Mouse (Mus musculus): ENCODE results near the gene Abhd2.

Abhd2 gene

DNA sequence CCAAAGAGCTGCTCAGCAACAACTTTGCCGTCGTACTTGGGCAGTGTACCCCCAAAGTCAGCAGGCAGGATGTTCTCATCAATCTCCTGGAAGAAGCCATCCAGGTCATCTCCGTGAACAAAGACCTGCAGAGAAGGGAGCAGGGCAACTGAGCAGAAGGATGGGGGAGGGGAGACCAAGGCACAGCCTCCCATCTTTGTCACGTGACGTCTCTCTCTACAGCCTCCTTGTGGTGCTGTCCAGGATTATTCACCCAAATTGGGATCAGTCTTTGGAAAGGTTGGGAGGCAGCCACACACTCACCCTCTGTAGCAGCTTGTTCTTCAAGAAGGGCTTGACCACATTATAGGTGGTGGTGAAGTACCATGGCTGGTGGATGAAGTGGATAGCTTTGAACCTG, 102.6 kb downstream of the Abhd2 start:
- peak; percentile 84 for DNase-seq (ENCODE audit: low read depth, low spot score)

DNA sequence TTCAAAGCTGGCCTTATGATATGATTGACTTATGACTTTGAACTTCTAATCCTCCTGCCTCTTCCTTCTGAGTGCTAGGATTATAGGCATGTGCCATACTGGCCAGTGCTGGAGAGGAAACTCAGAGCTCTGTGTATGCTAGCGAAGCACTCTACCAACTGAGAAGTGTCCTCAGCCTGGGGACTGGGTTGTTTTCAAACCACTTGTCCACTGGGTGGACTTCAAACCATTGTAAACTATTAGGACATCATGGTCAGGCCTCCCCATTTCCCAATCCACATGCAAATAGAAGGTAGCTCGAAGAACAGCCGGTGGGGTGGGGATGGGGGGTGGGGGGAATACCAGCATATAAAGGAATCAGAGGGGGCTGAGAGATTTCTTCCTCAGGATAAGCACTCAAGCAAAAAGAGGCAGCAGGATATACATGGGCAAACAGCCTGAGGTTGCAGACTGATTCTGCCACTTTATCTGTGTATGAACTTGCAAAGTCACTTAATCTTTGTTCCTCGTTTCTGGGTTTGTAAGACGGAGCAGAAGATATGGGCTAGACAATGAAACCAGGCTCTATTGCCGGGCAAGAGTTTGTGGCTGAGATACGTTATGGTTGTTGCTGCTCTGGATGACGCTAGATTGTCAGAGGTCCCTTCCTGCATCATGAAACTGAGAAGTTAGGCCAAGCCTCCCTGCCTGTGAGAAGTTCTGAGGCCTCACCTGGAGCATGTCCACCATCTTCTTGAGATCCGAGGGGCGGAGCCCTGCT, 103.7 kb downstream of the Abhd2 start:
- no peak for DNase-seq (ENCODE audit: low read depth, low spot score)

DNA sequence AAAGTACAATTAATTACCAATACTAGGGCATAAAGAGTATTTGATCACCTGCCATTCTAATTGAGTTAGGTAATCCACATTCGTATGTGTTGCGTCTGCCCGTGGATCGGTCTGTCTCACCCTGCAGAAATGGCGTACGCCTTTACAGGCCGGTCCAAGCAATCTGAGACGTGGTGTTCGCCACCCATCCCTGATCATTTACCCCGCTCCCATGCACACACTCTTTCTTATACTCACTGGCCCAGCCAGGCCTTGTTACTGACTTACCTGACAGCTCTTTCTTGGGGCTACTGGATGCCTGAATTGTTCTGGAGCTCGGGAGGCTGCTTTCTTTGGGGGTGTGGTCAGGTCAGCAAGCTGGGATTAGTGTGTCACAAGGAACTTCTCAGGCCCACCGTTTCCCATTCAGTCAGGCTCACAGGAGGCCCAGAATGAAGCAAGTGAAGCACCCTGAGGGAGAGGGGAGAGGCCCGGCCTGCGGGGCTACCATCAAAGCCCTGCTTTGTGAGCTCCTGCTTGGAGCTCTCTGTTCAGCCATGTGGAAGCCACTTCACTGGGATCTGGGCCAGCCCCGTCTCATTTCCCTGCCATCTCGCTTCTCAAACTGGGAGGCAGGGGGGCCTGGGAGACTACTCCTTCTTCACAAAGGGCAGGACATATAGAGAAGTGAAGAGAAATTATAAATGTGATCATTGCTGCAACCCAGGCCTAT, 113.6 kb downstream of the Abhd2 start, which contains the start of gene Rlbp1:
Rlbp1 (minus strand) TSS at position 627 of the 712 bp plus-strand sequence.
- DNase-seq (ENCODE audit: low read depth, low spot score) = peak; percentile 65

DNA sequence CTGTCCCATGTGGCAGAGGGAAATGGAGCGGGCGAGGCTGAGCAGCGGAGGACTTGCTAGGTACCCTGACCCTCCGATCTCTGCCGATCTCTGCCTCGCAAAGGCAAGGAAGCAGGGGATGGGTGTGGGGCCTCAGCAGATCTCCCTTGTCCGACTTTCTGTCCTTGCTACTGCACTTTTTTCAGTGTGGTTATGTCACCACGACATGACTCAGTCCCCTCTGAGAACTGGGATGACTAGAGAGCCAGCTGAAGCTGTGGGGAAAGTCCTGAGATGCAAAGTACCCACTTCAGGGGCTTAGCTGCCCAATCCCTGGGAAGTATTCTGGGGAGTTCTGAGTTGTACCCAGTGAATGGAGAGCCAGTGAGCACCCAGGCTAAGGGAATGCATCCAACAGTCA, 114.1 kb downstream of the Abhd2 start:
- DNase-seq (ENCODE audit: low read depth, low spot score) = peak; percentile 19

DNA sequence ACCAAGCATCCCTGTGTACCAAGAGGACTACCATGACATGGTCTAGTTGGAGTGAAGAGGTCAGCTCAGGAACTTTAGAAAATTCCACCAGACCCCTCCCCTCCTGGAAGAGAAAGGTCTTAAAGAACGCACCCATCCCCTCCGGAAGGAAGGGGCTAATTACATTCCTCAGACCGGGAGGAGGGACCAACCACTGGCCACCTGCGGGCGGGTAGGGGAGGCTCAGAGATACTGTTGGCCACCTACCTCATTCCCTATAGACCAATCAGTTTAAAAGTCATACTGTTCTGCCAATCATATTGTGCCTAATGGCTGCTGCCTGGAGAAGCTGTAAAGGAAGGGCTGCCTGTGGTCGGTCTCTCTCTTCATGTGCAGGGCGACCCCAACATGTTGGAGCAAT, 115.0 kb downstream of the Abhd2 start:
- DNase-seq (ENCODE audit: low read depth, low spot score) = peak; percentile 97

DNA sequence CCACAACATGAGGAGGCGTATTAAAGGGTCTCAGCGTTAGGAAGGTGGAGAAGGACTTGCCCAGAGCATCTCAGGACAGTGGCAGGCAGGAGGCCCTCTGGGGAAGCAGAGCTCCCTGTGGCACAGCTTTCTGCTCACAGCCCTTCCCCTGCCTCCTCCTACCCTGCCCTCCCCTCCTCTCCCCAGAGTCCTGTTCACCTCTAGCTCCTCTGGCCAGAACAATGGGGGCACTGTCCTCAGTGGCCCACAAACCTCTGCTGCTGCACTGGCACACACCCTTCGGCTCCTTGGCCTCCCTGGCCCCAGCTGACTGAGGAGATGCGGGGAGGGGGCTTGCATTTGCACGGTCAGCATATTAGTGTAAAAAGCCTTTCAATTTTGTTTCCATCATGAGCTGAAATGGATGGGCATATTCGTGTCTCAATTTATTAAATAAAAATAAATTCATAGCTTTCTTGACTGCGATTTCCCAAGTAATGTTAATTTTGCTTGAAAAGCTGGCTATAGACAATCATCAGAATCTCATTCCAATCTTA, 115.7 kb downstream of the Abhd2 start:
- DNase-seq (ENCODE audit: low read depth, low spot score) = no peak

DNA sequence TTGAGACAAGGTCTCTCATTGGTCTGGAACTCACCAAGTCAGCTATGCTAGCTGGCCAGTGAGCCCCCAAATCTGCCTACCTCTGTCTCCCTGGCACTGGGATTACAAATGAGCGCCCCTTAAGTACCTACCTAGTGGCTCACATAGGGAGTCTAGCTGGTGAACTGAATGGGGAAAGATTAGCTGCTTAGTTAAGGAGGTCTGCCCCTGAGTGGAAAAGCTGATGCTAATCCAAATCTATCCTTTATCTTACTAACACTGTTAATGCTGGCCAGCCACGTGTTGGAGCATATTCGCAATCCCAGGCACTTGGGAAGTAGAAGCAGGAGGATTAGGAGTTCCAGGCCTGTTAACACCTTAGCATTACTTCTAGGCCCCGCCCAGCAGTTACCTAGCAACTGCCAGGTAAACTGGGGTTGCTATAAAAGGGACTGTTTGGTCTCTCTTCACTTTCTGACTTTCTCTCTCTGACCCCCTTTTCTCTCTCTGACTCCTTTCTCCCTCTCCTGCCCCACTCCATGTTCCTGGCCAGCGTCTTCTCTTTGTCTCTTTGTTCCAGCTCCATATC, 117.2 kb downstream of the Abhd2 start:
- peak; percentile 77 for DNase-seq (ENCODE audit: low read depth, low spot score)

DNA sequence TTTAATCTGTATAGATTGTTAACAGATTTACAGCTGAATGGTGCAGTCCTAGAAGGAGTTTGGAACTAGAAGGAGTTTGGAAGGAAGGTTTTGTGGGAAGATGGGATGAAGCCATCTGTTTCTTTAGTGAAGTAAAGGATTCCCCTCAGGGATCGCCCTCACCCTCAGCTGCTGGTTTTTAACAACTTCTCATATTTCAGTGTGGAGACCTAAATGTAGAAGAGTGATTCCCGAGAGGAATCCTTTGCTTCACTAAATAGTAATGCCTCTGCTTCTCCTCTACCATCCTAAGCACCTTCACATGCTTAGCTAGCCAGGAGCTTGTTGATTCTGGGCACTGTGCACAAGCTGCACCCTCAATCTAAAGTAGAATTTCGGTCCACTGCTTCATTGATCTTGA, 118.5 kb downstream of the Abhd2 start:
- DNase-seq (ENCODE audit: low read depth, low spot score) = no peak

DNA sequence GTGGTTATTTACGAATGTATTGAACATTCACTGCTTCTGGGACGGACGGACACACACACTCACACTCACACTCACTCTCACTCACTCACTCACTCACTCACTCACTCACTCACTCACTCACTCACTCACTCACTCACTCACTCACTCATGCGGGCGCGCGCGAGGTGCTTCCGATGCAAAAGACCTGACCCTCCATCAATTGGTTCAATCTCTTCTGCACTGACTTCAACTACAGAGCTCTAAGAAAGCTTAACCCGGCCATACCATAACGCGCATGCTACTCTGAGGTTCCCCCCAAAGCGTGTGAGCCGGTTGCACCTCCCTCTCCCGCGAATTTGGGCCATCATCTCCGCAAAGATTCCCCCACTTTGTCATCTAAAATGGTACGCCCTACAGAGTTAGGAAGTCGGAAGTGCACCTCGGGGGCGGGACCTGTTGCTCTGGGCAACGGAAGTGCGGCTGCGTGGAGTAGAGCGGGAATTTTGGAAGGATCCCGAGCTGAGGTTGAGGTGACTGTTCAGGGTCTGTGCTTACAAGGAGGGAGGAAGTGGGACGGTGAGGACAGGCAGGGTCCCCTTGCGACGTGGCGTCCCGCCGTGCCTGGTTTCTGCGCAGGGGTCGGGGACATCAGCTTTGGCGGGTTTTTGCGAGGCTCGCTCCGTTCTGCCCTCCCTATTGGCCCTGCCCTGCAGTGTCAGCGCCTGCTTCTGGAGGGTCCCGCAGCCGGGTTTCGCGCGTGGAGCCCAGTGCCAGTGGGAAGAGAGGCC, 119.1 kb downstream of the Abhd2 start, which contains the start of gene Fanci:
Fanci (plus strand) TSS at position 47 of the 767 bp plus-strand sequence.
- DNase-seq (ENCODE audit: low read depth, low spot score) = peak; percentile 98

DNA sequence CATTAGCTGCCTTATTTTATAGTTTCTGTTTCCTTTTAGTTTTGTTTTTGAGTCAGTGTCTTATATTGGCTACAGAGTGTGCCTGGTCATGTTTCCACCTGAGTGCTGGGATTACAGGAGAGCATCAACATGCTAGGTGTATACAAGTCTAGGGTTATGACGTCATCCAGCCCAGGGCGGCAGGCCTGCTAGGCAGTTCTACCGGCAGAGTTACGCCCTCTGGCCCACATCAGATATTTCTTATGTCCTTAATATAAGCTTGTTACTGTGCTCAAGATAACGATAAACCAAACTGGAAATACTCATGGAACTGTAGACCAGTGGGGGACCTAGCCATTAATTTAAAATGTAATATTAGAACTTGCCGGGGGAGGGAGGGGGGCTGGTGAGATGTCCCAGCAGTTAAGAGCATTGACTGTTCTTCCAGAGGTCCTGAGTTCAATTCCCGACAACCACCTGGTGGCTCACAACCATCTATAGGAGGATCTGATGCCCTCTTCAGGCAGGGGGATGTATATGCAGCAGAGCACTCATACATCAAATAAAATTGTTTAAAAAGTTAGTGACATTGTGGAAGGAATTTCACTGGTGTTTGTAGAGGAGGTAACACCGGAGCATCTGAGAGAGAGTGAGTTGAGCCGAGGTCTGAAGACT, 120.0 kb downstream of the Abhd2 start:
- peak; percentile 84 for DNase-seq (ENCODE audit: low read depth, low spot score)

DNA sequence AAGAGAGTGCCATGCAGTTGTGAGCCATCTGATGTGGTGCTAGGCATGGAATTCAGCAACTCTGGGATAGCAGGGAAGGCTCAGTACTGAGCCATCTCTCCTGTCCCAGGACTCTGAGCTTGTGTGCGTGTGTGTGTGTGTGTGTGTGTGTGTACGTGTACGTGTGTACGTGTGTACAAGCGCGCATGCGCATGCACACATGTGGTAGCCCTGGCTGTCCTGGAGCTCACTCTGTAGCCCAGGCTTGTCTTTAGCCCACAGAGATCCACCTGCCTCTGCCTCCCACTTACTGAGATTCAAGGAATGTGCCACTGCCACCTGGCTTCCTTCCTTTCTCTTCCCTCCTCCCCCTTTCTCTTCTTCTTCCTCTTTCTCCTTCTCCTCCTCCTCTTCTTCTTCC, 120.9 kb downstream of the Abhd2 start:
- peak; percentile 54 for DNase-seq (ENCODE audit: low read depth, low spot score)

DNA sequence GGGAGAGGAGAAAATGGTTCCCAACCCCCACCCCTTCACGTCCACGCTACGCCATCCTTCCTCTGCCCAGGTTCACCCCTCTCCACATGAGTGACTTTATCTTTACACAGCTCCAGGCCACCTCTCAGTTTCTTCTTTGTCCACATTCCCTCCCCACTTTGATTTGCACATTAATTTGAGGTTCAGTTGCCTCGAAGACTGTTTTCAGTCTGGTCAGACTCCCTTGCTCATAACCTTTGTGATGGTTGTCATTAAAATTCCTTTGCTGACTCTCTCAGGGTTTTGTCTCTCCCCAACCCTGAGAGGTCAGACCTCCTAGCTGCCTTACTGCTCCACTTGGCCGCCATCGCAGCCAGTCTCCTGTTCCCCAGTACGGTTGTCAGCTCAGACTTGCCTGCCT, 121.7 kb downstream of the Abhd2 start:
- peak; percentile 75 for DNase-seq (ENCODE audit: low read depth, low spot score)

DNA sequence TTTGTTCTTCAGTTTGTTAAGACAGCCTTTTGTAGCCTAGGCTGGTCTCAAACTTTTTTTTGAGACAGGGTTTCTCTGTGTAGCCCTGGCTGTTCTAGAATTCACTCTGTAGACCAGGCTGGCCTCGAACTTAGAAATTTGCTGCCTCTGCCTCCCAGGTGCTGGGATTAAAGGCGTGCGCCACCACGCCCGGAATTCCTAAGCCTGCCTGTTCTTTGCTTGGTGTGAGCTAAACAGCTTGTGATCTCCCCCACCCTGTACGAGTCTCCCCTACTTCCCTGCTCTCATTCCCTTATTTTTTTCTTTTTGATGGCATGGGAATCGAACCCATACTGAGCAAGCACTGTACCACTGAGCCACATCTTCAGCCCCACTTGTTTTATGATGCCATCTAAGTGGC, 122.2 kb downstream of the Abhd2 start:
- DNase-seq (ENCODE audit: low read depth, low spot score) = peak; percentile 84

DNA sequence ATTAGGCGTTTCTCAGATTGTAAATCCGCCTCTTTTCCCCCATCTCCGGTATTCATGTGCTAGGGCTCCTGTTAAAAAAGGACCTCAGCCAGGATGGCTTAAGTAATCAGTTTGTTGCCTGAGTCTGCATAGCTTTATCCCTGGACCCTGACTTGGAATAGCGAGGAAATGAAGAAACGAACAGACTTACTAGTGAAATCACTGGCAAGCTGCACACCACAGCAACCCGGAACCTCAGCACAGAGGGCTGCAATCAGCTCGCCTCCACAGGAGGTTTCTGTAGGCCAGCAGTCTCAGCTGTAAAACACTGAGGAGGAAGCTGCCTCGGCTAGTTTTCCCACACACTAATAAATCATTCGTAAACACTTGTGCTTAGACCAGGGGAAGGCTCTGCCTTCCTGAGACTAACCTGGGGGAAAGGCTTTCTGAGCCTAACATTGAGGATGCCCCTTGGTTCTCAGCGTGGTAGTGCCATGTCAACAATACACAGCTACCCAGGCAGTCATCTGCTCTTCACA, 124.5 kb downstream of the Abhd2 start:
- DNase-seq (ENCODE audit: low read depth, low spot score) = peak; percentile 68

DNA sequence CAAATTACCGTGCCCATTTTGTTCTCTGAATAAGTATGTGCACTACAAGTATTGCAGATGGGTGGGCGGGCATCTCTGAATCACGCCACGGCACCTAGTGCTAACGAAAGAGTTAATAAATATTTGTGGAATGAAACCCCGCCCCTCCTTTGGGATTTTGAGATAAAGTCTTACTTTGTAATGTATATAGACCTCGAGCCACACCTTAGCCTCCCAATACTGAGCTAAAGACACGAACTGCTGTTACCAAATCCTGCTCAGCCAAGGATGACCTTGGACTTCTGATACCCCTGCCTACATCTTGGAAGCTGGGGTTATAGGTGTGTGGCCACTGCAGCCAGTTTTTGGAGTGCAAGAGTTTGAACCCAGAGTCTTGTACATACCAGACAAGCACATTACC, 125.4 kb downstream of the Abhd2 start:
- peak; percentile 97 for DNase-seq (ENCODE audit: low read depth, low spot score)

DNA sequence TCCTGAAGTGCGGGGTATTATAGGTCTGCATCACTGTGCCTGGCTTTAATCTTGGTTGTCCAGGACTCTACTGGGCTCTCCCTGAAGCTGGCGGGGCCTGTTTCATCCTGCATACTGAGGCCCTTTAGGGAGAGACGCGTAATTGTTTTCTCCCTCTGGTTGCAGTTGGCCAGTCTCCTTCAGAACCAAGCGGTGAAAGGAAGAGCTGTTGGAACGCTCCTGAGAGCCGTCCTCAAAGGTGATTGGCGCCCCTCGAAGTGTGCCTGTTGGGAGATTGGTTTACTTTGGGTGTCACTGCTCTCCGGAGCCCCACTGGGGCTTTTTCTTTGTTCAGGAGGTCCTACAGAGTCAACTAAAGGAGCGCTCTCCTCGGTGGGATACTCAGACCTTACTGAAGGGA, 126.0 kb downstream of the Abhd2 start:
- DNase-seq (ENCODE audit: low read depth, low spot score) = peak; percentile 79

DNA sequence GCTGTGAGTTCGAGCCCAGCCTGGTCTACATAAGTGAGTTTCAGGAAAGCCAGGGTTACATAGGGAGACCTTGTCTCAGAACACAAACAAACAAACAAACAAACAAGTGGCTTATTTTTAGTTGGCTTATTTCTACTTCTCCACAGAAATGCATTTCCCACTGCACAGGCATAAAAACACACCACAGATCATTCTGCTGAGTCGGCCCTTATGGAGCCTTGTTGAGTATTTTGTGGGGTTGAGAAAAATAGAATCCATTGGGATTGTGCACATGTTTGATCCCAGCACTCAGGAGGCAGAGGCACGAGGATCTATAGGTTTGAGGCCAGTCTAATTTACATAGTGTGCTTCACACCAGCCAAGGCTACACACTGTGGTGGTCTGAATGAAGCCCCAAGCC, 127.3 kb downstream of the Abhd2 start:
- no peak for DNase-seq (ENCODE audit: low read depth, low spot score)

DNA sequence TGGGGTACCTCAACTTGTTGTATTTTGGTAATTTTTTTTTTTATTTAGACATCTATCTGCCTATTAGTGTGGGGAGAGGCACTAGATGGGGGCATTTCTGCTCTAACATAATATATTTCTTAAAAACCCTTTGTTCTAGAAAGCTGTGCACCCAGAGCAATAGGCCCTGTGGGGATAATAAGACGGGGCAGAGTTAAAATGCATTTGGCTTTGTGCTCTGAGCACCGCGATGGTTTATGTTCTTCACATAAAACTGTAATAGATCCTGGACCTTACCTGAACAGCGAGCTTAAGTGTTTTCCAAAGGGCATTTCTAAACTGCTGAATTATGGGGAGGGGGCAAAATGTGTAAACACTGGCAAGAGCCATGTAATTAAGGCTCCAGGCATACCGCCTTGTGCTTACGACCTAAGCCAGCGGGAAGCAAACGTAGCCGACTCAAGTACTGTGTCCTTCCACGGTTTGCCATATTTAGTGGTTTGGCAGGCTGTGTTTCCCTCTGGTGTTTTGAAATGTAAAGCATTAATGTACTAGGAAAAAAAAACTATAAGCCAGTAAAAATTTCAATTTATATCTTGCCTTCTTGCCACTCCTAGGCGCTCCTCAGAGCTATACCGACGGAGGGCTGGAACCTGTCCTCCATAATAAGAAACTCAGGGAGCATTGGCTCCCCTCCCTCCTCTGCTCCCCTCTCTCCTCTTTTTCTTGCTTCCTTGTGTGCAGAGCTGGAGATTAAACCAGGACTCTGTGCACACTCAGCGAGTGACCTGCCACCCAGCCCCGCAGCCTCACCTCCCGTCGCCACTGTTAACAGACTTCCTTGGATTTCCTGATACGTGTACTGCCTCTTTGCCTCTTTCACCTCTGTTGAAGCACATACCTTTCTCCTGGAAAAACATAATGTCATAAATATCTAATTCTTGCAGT, 141.7 kb downstream of the Abhd2 start:
- DNase-seq (ENCODE audit: low read depth, low spot score) = no peak

All from R1 (cell line).